Mouse (Mus musculus) right cerebral cortex, adult 18-20 months (tissue): ENCODE measurements at regions not wholly inside any gene's neighbourhood (a gene's known extent, or its start where the extent isn't known, plus 50 kb on each side); places are given as distances from the start of the nearest gene placed in this dataset.

ENCODE experiments used
- DNase-seq: peaks from one replicate; pipeline ENCODE4 v3.0.0; 2022; ENCODE audit warnings: mixed read lengths

DNA sequence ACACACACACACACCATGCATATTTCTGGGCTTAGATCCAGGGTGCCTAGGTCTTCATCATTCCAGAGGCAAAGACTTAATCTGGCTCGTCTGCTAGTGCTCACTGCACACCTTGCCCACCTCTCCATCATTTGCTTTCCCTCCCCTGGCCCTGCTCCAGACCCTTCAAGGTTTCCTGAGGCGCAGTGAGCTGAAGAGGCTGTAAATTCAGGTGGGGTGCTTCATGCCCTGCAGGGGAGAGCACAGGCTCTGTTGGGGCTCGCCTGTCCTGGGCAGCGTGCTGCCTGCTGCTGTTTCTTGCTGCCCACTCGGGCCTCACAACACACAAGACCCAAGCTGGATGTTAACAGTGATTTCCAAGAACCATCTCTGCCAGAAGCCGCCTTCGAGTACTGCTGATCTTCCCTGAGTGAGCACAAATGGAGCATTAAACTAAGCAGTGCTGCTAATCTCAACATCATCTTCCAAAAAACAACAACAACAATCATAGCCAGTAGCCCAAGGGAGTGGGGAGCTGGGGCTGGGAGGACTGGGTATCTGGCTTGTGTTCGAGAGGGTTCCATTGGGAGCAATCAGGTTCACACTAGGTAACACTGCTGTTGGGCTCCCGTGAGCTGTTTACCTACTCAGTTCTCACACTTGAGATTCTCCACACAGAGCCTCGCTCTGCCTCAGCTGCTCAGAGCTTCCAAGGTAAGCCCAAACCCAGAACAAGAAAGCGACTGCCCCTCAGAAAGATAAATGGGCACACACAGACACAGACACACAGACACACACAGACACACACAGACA lies 181.1 kb downstream of the Wdr11 start:
- no peak for DNase-seq

DNA sequence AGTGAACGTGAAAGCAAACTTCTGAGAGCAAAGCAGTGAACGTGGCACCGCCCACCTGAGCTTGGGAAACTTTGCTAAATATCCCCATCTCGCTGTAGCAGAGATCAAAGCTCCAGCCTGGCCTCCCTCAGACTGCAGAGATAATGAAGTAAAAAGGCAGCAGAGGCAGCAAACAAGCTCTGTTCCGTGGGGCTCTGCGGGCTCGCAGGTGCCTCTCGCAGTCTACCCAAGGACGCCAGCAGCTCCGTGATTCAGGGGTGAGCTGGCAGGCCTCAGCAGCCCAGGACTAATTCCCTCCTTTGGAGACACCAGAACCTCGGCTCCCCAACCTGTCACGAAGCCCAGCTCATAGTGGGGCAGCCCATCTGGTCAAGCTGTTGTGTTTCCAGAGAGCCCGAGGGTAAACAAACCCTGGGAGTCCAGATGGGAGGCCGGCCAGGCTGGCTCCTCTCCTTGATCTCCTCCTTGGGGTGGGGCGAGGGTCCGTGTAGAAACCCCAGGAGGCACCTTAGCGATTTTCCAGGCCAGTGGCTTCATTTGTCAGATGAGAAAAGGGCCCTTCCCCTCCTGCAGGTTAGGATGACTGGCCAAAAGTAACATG lies 182.7 kb downstream of the Wdr11 start:
- no peak for DNase-seq

GRCm38 (mm10) chr7:129775189-129775588 lies 183.5 kb downstream of the Wdr11 start:
- no peak for DNase-seq

GRCm38 (mm10) chr7:129778842-129779421 lies 187.3 kb downstream of the Wdr11 start:
- DNase-seq: peak; percentile 29

DNA sequence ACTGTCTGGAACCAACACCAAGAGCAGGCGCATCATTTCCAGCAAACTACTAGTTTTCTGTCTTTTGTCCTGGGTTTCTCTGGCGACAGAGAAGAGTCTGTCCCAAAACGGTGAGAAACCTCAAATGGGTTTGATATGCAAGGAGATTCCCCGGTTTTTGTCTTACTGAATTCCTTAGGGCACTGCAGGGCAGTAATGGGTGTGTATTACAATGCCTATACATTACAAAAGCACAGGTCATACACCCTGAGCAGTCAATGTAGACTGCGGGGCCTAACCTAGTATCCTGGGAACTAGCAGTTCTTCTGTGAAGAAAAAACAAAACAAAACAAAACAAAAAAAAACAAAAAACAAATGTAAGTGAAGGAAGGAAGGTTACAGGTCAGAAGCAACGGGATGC lies 188.3 kb downstream of the Wdr11 start:
- DNase-seq: no peak

- DNase-seq: no peak
These were observed 190.1 kb downstream of the Wdr11 start for GRCm38 (mm10) chr7:129781756-129782155.

DNA sequence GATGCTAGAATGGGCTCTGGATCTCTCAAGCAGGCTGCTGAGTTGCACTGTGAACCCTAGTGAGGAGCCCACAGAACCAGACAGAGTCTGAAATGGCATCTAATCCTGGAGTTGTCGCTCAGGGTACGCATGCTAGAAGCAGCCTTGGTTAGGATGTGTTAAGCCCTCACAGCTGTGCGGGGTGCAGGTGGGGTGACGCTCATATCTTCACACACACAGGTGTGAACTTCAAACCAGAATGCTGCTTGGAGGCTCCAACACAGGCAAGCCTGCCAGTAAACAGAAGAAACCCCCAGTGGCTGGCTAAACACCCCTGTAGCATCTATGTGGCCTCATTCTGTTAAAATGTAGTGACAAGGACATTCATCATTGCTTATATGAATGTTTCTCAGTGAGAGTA lies 193.3 kb downstream of the Wdr11 start:
- DNase-seq: no peak

- DNase-seq: no peak
These were observed 195.3 kb downstream of the Wdr11 start for GRCm38 (mm10) chr7:129787011-129787410.

- DNase-seq: no peak
These were observed 196.1 kb downstream of the Wdr11 start for GRCm38 (mm10) chr7:129787736-129788135.

DNA sequence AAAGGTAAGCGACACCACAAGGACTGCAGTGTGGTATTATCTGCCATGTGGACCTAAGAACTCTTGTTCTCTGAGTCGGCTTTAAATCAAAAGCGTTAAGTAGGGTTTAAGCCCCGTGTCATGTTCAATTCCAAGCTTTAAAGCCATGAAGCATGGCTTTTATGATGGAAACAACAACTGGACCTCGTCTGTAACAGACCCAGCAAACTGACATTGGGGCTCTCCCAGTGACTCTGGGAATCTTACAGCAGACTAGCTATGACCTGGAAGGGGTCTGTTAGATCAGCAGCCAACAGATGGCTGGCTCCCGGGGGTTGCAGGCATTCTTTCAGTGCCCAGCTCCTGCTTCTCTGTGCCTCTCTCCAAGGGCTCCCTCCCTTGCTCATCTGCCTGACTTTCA lies 197.8 kb downstream of the Wdr11 start:
- no peak for DNase-seq

- no peak for DNase-seq
These were observed 199.2 kb downstream of the Wdr11 start for GRCm38 (mm10) chr7:129790590-129791449.

- DNase-seq: no peak
These were observed 199.8 kb downstream of the Wdr11 start for GRCm38 (mm10) chr7:129791450-129791820.

- DNase-seq: no peak
These were observed 202.1 kb downstream of the Wdr11 start for GRCm38 (mm10) chr7:129793733-129794132.

DNA sequence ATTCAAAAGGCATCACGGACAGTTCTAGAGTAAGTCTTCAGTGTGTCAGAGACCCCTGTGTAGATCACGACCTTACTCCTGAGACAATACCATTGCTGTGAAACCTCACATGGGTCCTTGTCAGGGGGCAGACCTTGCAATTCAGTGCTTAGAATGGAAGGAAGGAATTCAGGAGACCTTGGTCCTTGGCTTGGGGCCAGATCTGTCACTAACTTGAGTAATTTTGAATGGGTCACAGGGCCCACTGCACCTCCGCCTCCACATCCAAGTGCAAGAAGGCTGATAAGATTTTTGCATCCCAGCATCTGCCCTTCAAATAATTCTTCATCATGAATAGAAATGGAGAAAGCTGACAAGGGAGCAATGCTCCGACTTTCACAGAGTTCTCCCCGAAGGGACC lies 202.6 kb downstream of the Wdr11 start:
- DNase-seq: no peak

DNA sequence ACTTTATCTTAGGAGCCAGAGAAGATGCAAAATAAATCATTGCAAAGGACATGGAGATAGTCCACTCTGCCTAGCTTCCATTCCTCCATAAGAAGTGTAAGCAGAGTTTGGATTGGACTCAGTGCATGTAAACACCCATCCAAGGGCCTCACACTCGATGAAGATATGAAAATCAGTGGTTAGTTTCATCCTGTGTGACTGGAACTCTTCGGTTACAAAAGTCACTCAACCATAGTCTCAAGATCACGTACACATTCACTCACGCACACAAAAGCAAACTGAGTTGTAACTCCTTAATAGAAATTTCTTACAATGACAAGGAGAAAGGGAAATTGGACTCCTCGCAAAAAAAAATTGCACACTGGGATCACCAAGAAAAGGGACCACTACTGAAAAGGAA lies 206.9 kb downstream of the Wdr11 start:
- DNase-seq: no peak

- DNase-seq: no peak
These were observed 208.8 kb downstream of the Wdr11 start for GRCm38 (mm10) chr7:129800461-129800867.

DNA sequence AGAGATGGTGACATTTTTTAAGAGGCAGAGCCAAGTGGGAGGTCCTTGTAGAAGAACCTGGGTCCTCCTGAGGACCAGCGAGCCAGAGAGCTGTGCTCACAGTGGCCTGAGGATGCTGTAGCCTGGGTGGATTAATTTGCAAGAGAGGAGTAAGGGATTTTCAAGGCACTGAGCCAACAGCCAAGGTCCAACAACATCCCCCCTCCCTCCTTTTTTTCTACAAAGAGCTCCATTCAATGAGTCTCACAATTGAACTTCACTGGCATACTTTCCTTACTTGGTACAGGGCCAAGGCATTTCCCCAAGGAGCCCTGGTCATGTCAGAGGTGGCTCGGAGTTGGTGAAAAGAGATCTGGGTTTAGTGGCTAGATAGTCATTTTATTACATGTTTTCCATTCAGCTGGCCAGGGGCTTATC lies 209.8 kb downstream of the Wdr11 start:
- peak; percentile 9 for DNase-seq

GRCm38 (mm10) chr7:129802168-129802567 lies 210.5 kb downstream of the Wdr11 start:
- DNase-seq: no peak

DNA sequence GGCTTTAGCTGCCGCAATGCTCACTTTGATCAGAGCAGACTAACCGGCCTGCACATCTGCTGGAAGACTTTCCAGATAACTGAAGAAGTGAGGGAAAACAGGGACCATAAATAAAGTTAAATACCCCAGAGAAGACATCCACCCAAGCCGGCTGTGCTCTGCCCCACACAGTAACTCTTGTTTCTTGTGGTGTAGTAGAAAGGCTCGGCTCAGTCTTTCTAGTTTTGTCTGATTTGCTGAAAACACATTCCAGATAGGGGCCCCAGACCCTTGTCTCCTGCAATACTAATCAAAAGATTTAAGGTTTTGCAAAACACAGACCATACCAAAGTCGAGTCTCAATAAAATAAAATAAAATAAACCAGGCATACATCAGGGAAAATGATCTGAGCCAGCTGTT lies 213.7 kb downstream of the Wdr11 start:
- no peak for DNase-seq

- DNase-seq: no peak
These were observed 218.5 kb downstream of the Wdr11 start for GRCm38 (mm10) chr7:129810141-129810540.

DNA sequence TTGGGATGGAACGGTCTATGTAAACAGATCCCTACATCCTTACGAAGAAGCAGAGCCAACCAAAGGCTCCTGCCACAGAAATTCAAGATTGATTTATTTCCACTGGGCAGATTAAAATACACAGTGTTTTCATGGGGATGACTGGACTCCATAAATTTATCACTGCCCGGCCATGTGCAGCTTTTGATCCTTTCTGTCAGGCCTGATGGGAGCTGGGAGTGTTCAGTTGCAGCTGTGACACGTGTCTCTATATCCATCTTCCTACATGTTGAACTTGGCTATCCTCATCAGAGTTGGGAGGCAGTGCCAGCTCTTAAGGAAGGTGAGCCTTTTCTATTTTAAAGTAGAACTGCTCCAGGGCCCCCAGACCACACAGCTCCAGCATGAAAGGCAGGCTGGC lies 218.9 kb downstream of the Wdr11 start:
- no peak for DNase-seq

- DNase-seq: no peak
These were observed 222.6 kb downstream of the Wdr11 start for GRCm38 (mm10) chr7:129814149-129814860.

DNA sequence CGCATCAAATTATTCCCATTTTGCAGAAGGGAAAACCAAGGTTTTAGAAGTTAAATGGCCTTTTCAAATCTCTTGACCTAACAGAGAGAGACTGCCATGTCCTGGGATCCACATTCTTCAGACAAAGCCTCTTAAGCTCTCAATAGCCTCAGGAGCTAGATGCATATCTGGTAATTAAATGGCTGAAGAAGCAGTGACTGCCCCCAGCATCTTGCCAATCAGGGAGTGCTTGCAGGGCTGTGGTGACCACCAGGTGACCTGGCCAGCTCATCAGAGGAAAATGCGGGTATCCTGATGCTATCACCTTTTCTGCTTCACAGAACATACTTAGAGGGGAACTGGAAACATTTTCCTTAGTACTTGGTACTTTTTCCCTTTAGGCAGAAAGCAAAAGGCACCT lies 227.2 kb downstream of the Wdr11 start:
- DNase-seq: no peak
